Mouse (Mus musculus) ovary, postnatal 14 days (tissue): Measurements from ENCODE around the gene Rasgef1b.

Source experiments
- DNase-seq: peaks from one replicate; pipeline ENCODE4 v3.0.0; 2022; ENCODE audit warnings: low spot score

Gene Rasgef1b

DNA sequence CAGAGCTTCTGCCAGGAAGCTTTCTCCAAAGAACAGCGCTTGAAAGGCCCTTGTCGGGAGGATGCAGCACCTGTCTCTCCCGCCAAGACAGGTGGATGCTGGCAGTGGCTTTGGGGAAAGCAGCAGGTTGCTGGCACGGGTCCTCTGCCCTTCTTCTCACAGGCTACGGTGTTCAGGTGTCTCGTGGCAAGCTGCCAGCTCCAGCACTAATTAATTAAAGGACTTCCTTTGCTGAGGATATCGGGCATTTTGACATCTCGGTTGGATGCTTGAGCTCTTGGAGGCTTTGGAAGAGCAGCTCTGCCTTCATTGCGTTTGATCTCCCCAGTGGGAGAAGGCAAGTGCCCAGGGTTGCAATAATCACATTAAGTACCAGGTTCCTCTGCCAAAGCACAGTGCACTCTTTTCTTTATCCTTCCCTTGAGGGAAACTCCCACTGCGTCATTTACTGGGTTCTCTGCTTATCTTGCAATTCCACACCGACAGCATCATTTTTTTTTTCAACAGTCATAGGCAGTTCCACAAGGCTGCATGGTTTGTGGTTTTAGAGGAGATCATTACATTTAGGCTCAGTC, 187.5 kb downstream of the Rasgef1b start:
- DNase-seq, result no peak

DNA sequence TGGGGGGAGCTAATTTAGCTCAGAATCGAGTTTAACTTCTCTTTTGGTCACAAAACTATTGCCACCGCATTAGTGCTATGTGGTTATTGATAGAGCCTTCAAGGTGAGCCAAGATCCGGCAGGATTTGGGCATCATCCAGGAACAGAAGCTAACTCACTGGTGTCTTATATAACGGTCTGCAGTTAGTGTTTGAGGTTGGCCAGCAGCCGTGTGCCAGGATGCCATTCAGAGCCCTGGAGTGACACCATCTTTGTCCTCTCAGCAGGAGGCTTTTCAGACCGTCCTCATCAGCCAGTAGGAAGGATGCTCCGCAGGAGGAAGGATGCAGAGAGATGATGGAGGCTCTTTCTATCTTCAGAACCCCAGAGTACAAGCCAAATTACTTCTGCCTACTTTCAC, 195.4 kb downstream of the Rasgef1b start:
- no peak for DNase-seq

DNA sequence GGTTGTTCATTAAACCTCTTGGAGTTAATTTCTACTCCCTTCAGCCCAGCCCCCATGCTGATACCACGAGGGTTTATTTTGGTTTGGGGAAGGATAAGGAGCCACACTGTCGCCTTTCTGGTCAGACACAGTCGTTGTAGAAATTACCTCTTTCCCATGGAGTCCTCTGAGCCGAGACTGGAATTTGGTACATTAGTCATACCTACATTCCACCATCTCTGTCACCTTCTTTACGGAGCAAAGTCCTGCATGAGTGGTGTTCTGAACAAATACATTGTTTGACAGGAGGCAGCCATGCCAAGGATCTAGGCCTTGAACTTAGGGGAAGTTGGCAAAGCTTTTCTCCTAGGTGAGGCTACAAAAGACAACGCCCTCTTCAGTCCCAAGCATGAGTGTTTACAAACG, 202.1 kb downstream of the Rasgef1b start:
- DNase-seq, result no peak

DNA sequence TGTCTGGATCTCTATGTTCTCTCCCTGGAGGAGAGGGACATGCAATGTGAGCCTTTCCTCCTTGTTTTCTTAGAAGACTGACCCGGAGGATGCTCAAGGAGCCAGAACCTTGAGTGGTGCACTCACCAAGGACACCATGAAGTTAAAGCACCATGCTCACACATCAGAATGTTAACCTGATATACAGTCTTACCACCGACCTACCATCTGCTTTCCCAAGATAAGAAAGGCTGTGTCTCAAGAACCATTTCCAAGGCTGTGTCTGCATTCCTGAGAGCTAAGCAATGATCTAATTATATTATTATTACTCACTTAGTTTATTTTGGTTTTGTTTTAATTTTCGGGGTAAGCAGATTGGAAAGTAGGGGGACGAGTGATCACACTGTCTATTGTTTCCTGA, 203.2 kb downstream of the Rasgef1b start:
- no peak for DNase-seq

- no peak for DNase-seq
Observed at GRCm38 (mm10) chr5:99522571-99523269, 206.1 kb downstream of the Rasgef1b start.

DNA sequence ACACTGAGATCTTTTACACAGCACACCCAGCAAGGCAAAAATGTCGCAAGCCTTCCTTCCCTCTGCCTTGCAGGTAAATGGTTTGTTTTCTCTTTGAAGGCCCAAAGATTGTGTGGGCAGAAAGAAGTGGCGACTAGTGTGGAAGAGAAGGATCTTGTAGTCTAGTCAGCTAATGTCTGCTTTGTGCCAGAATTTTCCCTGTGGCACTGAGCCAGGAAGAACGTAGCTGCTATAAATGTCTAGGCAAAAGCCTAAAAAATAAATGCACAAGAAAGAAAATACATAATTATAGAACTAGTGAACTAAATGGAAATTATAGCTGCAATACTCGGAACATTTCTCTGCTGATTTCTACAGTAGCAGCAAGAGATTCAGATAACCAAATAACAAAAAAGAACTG, 207.5 kb downstream of the Rasgef1b start:
- no peak for DNase-seq

- no peak for DNase-seq
Observed at GRCm38 (mm10) chr5:99519556-99519955, 209.3 kb downstream of the Rasgef1b start.

DNA sequence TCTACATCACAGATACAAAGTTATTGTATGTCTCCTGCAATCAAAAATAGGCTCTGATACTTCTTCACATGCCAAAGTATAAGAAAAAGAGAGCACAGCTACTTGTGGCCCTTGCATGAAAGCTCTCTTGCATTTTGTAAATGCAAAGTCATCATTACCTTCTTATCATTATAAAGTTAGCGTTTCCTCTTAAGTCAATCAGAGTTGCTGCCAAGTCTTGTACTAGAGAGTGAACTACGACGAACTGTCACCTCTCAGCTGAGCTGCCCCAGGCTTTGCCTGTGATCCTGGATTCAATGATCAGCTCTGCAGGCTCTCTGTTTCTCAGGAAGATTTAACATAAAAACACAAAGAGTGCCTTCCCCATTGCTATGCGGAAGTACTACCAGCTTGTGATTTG, 209.8 kb downstream of the Rasgef1b start:
- DNase-seq, result no peak

GRCm38 (mm10) chr5:99516207-99516606, 212.7 kb downstream of the Rasgef1b start:
- no peak for DNase-seq

- no peak for DNase-seq
Observed at GRCm38 (mm10) chr5:99515764-99516163, 213.1 kb downstream of the Rasgef1b start.

- DNase-seq, result no peak
Observed at GRCm38 (mm10) chr5:99513209-99513880, 215.5 kb downstream of the Rasgef1b start.

DNA sequence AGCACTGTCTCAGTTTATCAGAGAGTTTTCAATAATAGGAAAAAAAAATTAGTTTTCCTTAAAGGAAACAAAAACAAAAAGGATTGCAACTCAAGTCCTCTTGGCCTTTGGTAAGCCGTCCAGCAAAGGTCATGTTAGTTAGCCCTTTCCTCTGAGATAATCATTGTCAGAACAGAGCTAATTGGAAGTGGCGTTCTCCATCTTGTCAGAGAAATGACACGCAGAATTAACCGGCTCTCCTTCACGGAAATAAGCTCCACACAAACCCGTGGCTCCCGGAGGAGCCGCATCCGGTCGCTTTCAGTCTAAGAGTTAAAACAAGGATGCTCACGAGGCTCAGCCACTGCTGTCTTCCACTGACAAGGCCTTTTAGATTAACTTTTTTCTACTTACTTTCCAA, 217.8 kb downstream of the Rasgef1b start:
- no peak for DNase-seq

DNA sequence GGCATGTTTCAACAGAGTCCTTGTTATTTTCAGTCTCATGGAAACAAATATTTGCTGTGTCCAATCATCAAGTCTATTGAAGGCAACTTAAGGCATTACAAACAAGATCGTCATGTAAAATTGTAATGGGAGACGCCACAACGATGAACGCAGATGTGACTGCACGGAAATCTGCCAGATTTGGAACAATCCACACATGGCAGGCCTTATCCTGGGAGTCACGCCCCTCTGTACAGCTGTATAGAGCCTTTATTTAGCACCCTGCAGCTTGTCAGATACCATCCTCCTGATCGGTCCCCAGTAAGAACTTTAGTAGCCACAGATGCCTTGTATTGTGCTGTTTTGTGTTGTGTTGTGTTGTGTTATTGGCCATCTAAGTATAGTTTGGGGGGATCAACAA, 222.8 kb downstream of the Rasgef1b start:
- no peak for DNase-seq

DNA sequence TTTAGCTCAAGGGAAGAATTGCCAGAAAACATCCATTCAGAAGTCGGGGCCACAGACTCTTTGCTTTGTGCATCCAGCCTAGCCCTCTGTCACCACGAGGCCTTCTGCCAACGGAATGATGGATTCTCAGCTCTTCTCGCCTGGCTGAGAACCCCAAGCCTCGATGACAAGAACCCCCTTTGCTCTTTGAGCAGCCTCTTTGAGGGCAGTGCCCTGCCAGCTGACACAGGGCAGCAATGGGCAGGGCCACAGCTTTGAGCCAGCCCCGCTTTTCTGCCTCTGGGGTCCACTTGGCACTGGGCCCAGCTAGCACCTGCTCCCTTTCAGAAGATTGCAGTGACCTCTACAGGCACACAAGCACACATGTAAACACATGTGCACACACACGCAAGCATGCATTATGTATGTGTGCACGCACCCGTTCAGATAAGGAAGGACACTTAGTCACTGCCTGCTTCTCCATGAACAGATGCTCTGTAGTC, 224.5 kb downstream of the Rasgef1b start:
- no peak for DNase-seq

DNA sequence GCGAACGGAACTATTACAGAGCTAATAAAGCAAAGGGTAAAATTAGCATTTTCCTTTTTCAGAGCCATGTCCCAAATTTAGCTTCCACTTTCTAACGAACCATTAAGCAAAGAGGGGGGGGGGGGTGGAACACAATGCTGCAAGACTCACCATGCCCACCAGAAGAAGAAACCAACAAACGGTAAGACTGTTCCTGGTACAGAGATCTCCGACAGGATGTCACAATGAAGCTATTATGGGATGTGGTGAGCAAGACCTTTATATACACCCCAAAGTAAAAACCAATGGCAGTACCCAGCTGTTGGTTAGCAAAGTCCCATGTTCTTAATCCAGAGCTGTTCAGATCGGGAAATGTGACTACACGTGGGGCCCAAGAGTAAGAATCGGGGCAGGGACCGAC, 226.2 kb downstream of the Rasgef1b start:
- no peak for DNase-seq

GRCm38 (mm10) chr5:99499404-99500089, 229.3 kb downstream of the Rasgef1b start:
- no peak for DNase-seq

- no peak for DNase-seq
Observed at GRCm38 (mm10) chr5:99497856-99498255, 231.0 kb downstream of the Rasgef1b start.

DNA sequence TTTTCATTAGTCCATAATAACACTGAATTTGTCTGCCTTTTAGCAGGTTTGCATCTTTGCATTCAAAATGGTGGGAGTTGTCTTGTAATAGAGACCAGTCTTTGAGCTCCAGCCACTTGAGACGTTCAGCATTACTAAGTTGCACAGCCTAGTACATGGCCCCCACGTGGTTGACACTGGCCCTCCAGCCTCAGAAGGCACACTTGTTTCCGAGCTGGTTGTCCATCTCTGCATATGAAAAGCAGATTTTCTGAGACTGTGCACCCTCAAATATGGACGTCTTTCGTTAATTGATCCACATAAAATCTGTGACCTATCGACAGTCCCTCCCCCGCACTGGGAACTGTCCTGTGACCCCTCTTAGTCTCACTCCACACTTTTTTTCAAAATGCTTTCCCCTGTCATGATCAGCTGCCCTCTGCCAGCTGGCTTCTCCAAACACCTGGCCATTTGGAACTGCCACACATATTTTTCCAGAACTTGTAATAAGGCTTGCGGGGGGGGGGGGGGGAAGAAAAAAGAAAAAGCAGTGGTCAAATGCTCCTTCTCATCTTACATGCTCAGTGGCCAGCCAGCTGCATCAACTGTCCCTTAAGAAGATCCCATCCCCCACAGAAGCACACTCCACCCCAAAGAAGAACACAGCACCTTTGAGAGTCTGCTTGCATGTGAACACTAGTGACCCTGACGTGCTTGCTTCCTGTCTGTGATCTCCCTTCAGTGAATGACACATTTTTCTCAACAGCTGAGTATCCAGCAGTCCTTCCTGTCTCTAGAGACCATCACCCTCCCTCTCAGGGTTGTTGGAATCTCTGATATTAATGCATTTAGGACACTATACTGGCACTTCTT, 231.7 kb downstream of the Rasgef1b start:
- DNase-seq, result no peak

GRCm38 (mm10) chr5:99496157-99496453, 232.8 kb downstream of the Rasgef1b start:
- no peak for DNase-seq

DNA sequence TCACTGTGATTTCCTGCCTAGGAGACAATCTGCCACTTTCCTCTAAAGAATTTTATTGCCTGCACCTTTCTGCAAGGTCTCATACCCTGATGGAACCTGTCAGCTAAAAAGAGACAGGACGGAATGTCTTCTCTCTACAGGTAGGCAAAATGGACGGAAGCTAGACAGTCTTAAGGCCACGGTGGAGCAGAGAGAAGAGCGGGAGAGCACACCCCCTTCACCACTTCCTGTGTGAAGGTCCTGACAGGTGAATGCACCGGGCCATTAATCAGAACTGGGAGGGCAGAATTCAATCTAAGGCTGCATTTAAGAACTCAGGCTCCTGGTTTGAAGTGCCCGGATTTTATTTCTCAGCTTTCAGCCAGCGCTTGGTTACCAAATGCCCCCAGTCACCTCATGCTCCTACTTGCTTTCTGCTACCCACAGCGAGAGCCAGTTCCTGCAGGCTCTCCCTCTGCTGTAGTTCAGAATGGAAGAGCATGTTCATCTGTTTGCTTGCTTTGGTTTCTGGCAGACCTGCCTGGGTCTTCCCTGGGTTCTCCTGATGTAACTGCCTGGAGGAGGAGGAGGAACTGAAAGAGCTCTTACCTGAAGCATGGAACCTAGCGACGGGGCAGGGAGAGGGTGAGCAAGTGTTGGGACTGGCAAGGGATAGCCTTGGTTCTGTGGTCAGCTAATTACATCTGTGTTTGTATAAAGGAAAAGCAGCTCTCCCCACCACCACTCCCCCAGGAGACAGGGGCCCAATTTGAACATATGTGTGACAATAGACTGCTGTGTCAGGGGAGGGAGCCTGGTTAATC, 233.3 kb downstream of the Rasgef1b start:
- DNase-seq, result no peak

- DNase-seq, result no peak
Observed at GRCm38 (mm10) chr5:99493861-99494260, 235.0 kb downstream of the Rasgef1b start.
